Mouse (Mus musculus) liver, embryonic 14.5 days (tissue): Measurements from ENCODE around the gene Smyd1. TPM values are rescaled to one million over a fixed set of nuclear protein-coding genes. Genes with fewer than 3 reads are reported as not detected.
A peak's percentile ranks its signal among the peaks of the same experiment; 100 is the strongest.

Experiments used
- ATAC-seq: fragments of 200-750 bp; cut with Nextera tagmentation; 2 replicates; pipeline ENCODE4 v1.8.0; 2017; ENCODE audit warnings: moderate number of reproducible peaks, mild to moderate bottlenecking, moderate library complexity; ENCODE audit not compliant: insufficient read depth
- DNase-seq, 3 experiments: peaks; one replicate each; pipeline ENCODE4 v3.0.0-alpha.2; 2012 to 2013; ENCODE audit warnings: low read depth in 3 of 3, low spot score in 3 of 3
- H3K27ac ChIP-seq: fragments of 300-500 bp; sonication (generic); 2 replicates; pipeline ENCODE4 v1.5.1; 2014; ENCODE audit warnings: moderate library complexity, mild to moderate bottlenecking, control low read depth, inconsistent platforms
- H3K27me3 ChIP-seq: fragments of 300-500 bp; sonication (generic); 2 replicates; pipeline ENCODE4 v1.6.1; 2014; ENCODE audit warnings: mild to moderate bottlenecking, low read length, moderate library complexity; ENCODE audit not compliant: control insufficient read depth, insufficient read depth
- H3K36me3 ChIP-seq: fragments of 300-500 bp; sonication (generic); replicated peaks from 2 replicates; pipeline ENCODE4 v1.6.1; 2014; ENCODE audit warnings: low read depth; ENCODE audit not compliant: control insufficient read depth, insufficient read depth
- H3K4me1 ChIP-seq, 2 experiments: fragments of 200-500 bp in 1 of 2; fragments of 300-500 bp in 1 of 2; sonication (generic) in 1 of 2; replicated peaks; 2 replicates each; pipeline ENCODE4 v1.6.1; 2012 to 2014; ENCODE audit warnings: antibody characterized with exemption in 1 of 2, inconsistent platforms in 1 of 2, low read length in 1 of 2; ENCODE audit not compliant: control insufficient read depth in 2 of 2, insufficient read depth in 2 of 2
- H3K4me2 ChIP-seq: fragments of 300-500 bp; sonication (generic); 2 replicates; pipeline ENCODE4 v1.6.1; 2014; ENCODE audit warnings: low read depth, mild to moderate bottlenecking, control low read depth, moderate library complexity
- H3K4me3 ChIP-seq, 2 experiments: fragments of 200-500 bp in 1 of 2; fragments of 300-500 bp in 1 of 2; sonication (generic) in 1 of 2; 2 replicates each; pipeline ENCODE4 v1.5.1; 2012 to 2014; ENCODE audit warnings: low read depth in 2 of 2, low read length in 2 of 2, mild to moderate bottlenecking in 2 of 2, control low read depth in 1 of 2, inconsistent platforms in 1 of 2, moderate library complexity in 1 of 2; ENCODE audit not compliant: insufficient read depth in 1 of 2
- H3K9ac ChIP-seq: fragments of 300-500 bp; sonication (generic); replicated peaks from 2 replicates; pipeline ENCODE4 v1.6.1; 2014; ENCODE audit warnings: mild to moderate bottlenecking, control low read depth, moderate library complexity
- H3K9me3 ChIP-seq: fragments of 300-500 bp; sonication (generic); 2 replicates; pipeline ENCODE4 v1.6.1; 2016; ENCODE audit warnings: low read length, mixed read lengths; ENCODE audit not compliant: control insufficient read depth
- CTCF ChIP-seq: IDR thresholded peaks from 2 replicates; pipeline ENCODE4 v1.5.1; 2016; ENCODE audit warnings: antibody characterized with exemption, low read depth, control low read depth
- EP300 ChIP-seq: IDR thresholded peaks from 2 replicates; pipeline ENCODE4 v1.6.1; 2016; ENCODE audit warnings: antibody characterized with exemption, low read depth
- WGBS: fragments of 180-500 bp; shearing (Covaris S2); extraction: QIAGEN DNeasy Blood & Tissue Kit; methylation state at CpG from one replicate; pipeline ENCODE4 v1.1.7; 2014; ENCODE audit not compliant: insufficient replicate concordance; 5-methylcytosine and 5-hydroxymethylcytosine counted together
- polyA plus RNA-seq, 2 experiments: library from polyadenylated mRNA; depleted of rRNA in 1 of 2; stranded (reverse) in 1 of 2; unstranded in 1 of 2; fragments of >200 nt; fragmentation: Nextera tagmentation in 1 of 2; extraction: Ambion mirVana in 1 of 2; gene quantifications; 2 replicates each; pipeline versions ENCODE4 v1.2.1 to v1.2.3; 2012 to 2014

Smyd1 gene
- polyA plus RNA-seq, 2 experiments = 0.08 to 0.11 TPM

- 61% methylated on average over 6 of the region's 6 CpGs for WGBS
Observed at GRCm38 (mm10) chr6:71302097-71302731, 19.8 kb downstream of the Smyd1 start.

GRCm38 (mm10) chr6:71298751-71299150 is 23.3 kb downstream of the Smyd1 start:
- Histone ChIP-seq H3K4me2 (no peak overlapping the region), H3K4me1 (no peaks in the 10 kb centered on the region), H3K9me3 (no peaks in the 10 kb centered on the region), H3K9ac (no peak overlapping the region), H3K27me3 (no peaks in the 10 kb centered on the region), H3K36me3 (no peaks in the 10 kb centered on the region), H3K4me3 (no peak overlapping the region), H3K27ac (no peak overlapping the region)
- DNase-seq (no peak), ATAC-seq (no peak)
- no peak for TF ChIP-seq EP300
- TF ChIP-seq CTCF = peak; percentile 73
- 26% methylated on average over 3 of the region's 3 CpGs for WGBS

More at GRCm38 (mm10) chr6:71302097-71302731, 19.8 kb downstream of the Smyd1 start:
- no peak for DNase-seq
- H3K4me1 ChIP-seq = no peaks in the 10 kb centered on the region
- no peak for TF ChIP-seq EP300
- TF ChIP-seq CTCF = no peak
- H3K4me3 ChIP-seq = no peak overlapping the region
- H3K9ac ChIP-seq = no peak overlapping the region
- H3K9me3 ChIP-seq = no peaks in the 10 kb centered on the region
- H3K27ac ChIP-seq = no peak overlapping the region
- no peaks in the 10 kb centered on the region for H3K27me3 ChIP-seq
- no peak overlapping the region for H3K4me2 ChIP-seq
- H3K36me3 ChIP-seq = no peaks in the 10 kb centered on the region
- no peak for ATAC-seq

- no peak overlapping the region for H3K27ac ChIP-seq
- H3K4me3 ChIP-seq = no peak overlapping the region
- H3K9ac ChIP-seq = no peak overlapping the region
- no peaks in the 10 kb centered on the region for H3K4me1 ChIP-seq
- TF ChIP-seq EP300 (no peak), CTCF (no peak)
- no peaks in the 10 kb centered on the region for H3K27me3 ChIP-seq
- H3K9me3 ChIP-seq = no peaks in the 10 kb centered on the region
- 55% methylated on average over 2 of the region's 2 CpGs for WGBS
- DNase-seq (no peak), ATAC-seq (no peak)
- H3K36me3 ChIP-seq = no peaks in the 10 kb centered on the region
- H3K4me2 ChIP-seq = no peak overlapping the region
Observed at GRCm38 (mm10) chr6:71298051-71298450, 24.0 kb downstream of the Smyd1 start.

- H3K27ac ChIP-seq = no peak overlapping the region
- H3K4me3 ChIP-seq = no peak overlapping the region
- H3K4me1 ChIP-seq = no peaks in the 10 kb centered on the region
- DNase-seq (no peak), ATAC-seq (no peak)
- no peak overlapping the region for H3K9ac ChIP-seq
- WGBS = 44% methylated on average over 6 of the region's 6 CpGs
- H3K4me2 ChIP-seq = no peak overlapping the region
- H3K9me3 ChIP-seq = no peaks in the 10 kb centered on the region
- TF ChIP-seq EP300 = no peak
- peak; percentile 34; the same call in 1 of the 2 replicates for TF ChIP-seq CTCF
- no peaks in the 10 kb centered on the region for H3K27me3 ChIP-seq
- H3K36me3 ChIP-seq = no peaks in the 10 kb centered on the region
Observed at GRCm38 (mm10) chr6:71295303-71295702, 26.7 kb downstream of the Smyd1 start.

DNA sequence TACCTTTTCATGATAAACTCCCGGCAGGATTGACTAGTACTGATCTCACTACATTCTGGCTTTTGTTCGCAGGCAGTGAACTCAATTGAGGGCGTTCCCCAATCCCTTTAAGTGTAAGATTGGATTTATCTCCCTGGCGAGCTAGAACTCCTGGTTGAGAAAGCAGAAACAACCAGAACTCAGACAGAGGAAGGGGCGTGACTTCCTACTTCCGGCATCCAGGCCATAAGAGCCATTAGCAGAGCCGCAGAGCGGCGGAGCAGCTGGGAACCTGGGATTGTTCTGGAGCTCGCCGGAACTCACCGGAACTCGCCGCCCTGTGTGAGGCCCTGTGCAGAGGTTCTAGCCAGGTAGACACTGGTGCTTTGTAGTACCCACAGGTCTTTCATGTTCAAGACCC is 28.5 kb downstream of the Smyd1 start:
- Histone ChIP-seq H3K4me1 (no peaks in the 10 kb centered on the region), H3K36me3 (no peaks in the 10 kb centered on the region), H3K9me3 (no peaks in the 10 kb centered on the region), H3K9ac (no peak overlapping the region), H3K4me2 (no peak overlapping the region), H3K27ac (no peak overlapping the region), H3K27me3 (no peaks in the 10 kb centered on the region), H3K4me3 (no peak overlapping the region)
- ATAC-seq (no peak), DNase-seq (no peak)
- TF ChIP-seq EP300 (no peak), CTCF (no peak)
- WGBS = 65% methylated on average over 14 of the region's 14 CpGs
